9 mouse cellular contexts compared by ENCODE assay signal in the genomic region with DNA sequence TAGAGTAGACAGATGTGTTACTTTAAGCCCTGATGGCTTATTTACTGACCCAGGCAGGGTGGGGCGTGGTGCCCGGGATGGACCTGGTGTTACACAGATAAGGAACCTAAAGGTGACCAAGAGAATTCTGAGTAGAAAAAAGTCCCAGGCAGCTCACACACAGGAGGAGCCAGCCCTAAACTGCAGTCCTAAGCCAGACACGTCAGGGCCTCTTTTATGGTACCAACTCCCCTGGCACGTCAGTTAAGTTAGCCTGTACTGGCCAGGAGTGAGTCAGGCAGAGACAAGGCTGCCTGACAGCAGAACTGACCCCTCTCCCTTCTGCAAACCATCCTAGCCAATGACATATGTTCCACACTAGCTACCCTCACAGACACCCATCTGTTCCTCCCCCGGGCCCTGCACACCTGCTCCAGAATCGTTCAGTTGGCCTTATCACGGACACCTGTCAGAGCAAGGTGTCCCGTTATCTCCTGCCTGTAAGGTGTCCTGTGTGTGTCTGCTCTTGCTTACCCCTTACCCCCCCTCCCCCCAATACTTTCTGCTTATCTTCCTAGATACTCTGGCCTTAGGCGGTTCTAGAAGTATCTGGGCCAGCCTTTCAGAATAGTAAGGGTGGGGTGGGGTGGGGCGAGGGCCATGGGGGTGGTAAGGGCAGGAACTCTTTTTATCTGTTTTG.
DNase-seq lines count a peak whose midpoint lies in the region; ATAC-seq and TF ChIP-seq lines count a peak whose summit lies in the region.
"Had no signal": no experiment of that assay in that cellular context is flagged by ENCODE, and none has a peak within 500 bp of the region (broad histone marks: within the 10 kb centered on the region; RNA-seq: fewer than 3 reads in every experiment).

No protein-coding gene starts in this region.

- H3K4me1 ChIP-seq in heart, embryonic 13.5 days = peaks cover 60% of the 10 kb centered on the region
- H3K4me1 ChIP-seq in ES-E14 (ENCODE audit: control insufficient read depth in 2 of 2, insufficient read depth in 2 of 2, low read length in 2 of 2, poor library complexity in 1 of 2) = peaks cover 8 to 30% of the 10 kb centered on the region in 2 experiments
- peaks cover 33% of the 10 kb centered on the region for H3K4me1 ChIP-seq in forebrain, embryonic 14.5 days (ENCODE audit: control insufficient read depth, insufficient read depth, low read length)

- H3K9me3 ChIP-seq in heart, embryonic 13.5 days = no peaks in the 10 kb centered on the region
- H3K9me3 ChIP-seq in ES-E14 (ENCODE audit: control insufficient read depth, insufficient read depth, low read depth, low read length) = no peaks in the 10 kb centered on the region
- H3K9me3 ChIP-seq in forebrain, embryonic 14.5 days (replicated peaks; ENCODE audit: control insufficient read depth, low read length) = no peaks in the 10 kb centered on the region

- no peaks in the 10 kb centered on the region for H3K27me3 ChIP-seq in heart, embryonic 13.5 days (replicated peaks)
- H3K27me3 ChIP-seq in forebrain, embryonic 14.5 days (replicated peaks; ENCODE audit: control insufficient read depth, insufficient read depth, low read length) = no peaks in the 10 kb centered on the region

- H3K27ac ChIP-seq in heart, embryonic 13.5 days (replicated peaks) = peak overlapping the region; percentile 80
- H3K27ac ChIP-seq in ES-E14 (ENCODE audit: insufficient read depth, low read depth, low read length, poor library complexity, severe bottlenecking) = peak overlapping the region; percentile 1
- peak overlapping the region; percentile 4; the same call in 1 of the 2 replicates for H3K27ac ChIP-seq in forebrain, embryonic 14.5 days (ENCODE audit: low read depth, low read length)

- no peak overlapping the region for H3K4me3 ChIP-seq in heart, embryonic 13.5 days
- no peak overlapping the region for H3K4me3 ChIP-seq in ES-E14 (ENCODE audit: insufficient read depth in 1 of 2, low read depth in 1 of 2, low read length in 2 of 2, poor library complexity in 1 of 2, severe bottlenecking in 1 of 2)
- H3K4me3 ChIP-seq in forebrain, embryonic 14.5 days (ENCODE audit: low read depth, low read length) = no peak overlapping the region

- peak overlapping the region; percentile 44; the same call in 1 of the 2 replicates for H3K9ac ChIP-seq in heart, embryonic 13.5 days
- H3K9ac ChIP-seq in ES-E14 (ENCODE audit: insufficient read depth, low read depth, low read length, poor library complexity, severe bottlenecking) = 0 out of 2 replicates have a peak overlapping the region, but pooled peaks have one; percentile 46
- no peak overlapping the region for H3K9ac ChIP-seq in forebrain, embryonic 14.5 days (ENCODE audit: low read length)

- DNase-seq in heart, postnatal 25 days (ENCODE audit: low spot score) = no peak
- no peak for DNase-seq in ES-E14 (ENCODE audit: low read depth, low spot score)
- no peak for DNase-seq in forebrain, embryonic 14.5 days (ENCODE audit: low spot score)
- DNase-seq in left cerebral cortex, postnatal 36 days (ENCODE audit: low spot score in 2 of 2) = no peak
- DNase-seq in layer of hippocampus, adult 8-10 months (ENCODE audit: low spot score in 2 of 2) = no peak
- DNase-seq in left cerebral cortex, postnatal 4 days = no peak
- DNase-seq: kidney, adult 9 months had no signal

- peak; percentile 67 for ATAC-seq in heart, embryonic 13.5 days (ENCODE audit: extremely low read depth, insufficient number of reproducible peaks, low FRiP score, low TSS enrichment)
- ATAC-seq in forebrain, embryonic 14.5 days = no peak
- peak; percentile 31 for ATAC-seq in megakaryocyte, adult 5-6 weeks (ENCODE audit: poor library complexity, severe bottlenecking)

- peak overlapping the region; percentile 38; the same call in 1 of the 2 replicates for H3K4me2 ChIP-seq in heart, embryonic 13.5 days
- no peak overlapping the region for H3K4me2 ChIP-seq in forebrain, embryonic 14.5 days (ENCODE audit: low read length)

- in situ Hi-C loops in ES-E14 (cut with MboI; ENCODE audit: low sequenced_read_pairs in 2 of 2, unreplicated experiment in 2 of 2) = loop anchor here (10.0 to 25.0 kb wide), 2 partner anchors 100 to 168 kb away; no protein-coding TSS in a partner anchor

- WGBS in heart, embryonic 13.5 days = 27% methylated on average over 10 of the region's 10 CpGs
- WGBS in forebrain, embryonic 14.5 days = 67% methylated on average over 10 of the region's 10 CpGs

- intact Hi-C loops in heart, postnatal 25 days (cut with DNase I) = loop anchor here (5.0 kb wide), 1 partner anchor 88 kb away; the partner anchor contains the start of gene Agpat4
- intact Hi-C loops in left cerebral cortex, postnatal 36 days (cut with DNase I) = loop anchor here (5.0 kb wide), 1 partner anchor 43 kb away; no protein-coding TSS in a partner anchor
- intact Hi-C loops in left cerebral cortex, postnatal 4 days (cut with DNase I) = no loop called here

- H3K36me3 ChIP-seq in heart, embryonic 13.5 days = peaks cover 3% of the 10 kb centered on the region; the same call in 1 of the 2 replicates
- H3K36me3 ChIP-seq in ES-E14 (ENCODE audit: control insufficient read depth, insufficient read depth, low read length, poor library complexity, severe bottlenecking) = no peaks in the 10 kb centered on the region; the same call in 1 of the 2 replicates
- H3K36me3 ChIP-seq in forebrain, embryonic 14.5 days (ENCODE audit: control insufficient read depth, insufficient read depth, low read length) = no peaks in the 10 kb centered on the region

TF ChIP-seq in ES-E14, 5 proteins besides CTCF, POLR2A, EP300 and RAD21:
- no peak for TF ChIP-seq MAFK (IDR thresholded peaks at IDR 0.05; ENCODE audit: insufficient read depth, low read depth, low read length)
- no peak for TF ChIP-seq CHD2 (IDR thresholded peaks at IDR 0.05; ENCODE audit: low read depth, low read length)
- TF ChIP-seq ZC3H11A (IDR thresholded peaks at IDR 0.05; ENCODE audit: borderline replicate concordance, low read depth, low read length) = no peak
- no peak for TF ChIP-seq HCFC1 (IDR thresholded peaks at IDR 0.05; ENCODE audit: borderline replicate concordance, insufficient read depth, low read length)

Comparison
In these comparisons a context has a peak if more than half of its experiments do, and no peak if none do; other contexts are left out.
1. H3K27ac ChIP-seq: peak in every context shown above with its lines; median percentile 80 in heart, embryonic 13.5 days; 4 in forebrain, embryonic 14.5 days; 1 in ES-E14.